Mouse (Mus musculus) limb, embryonic 12.5 days (tissue): Measurements from ENCODE around the gene Ash1l. TPM values are rescaled to one million over a fixed set of nuclear protein-coding genes. Genes with fewer than 3 reads are reported as not detected.
A peak's percentile ranks its signal among the peaks of the same experiment; 100 is the strongest.
"Not testable (repeated sequence)": the region's sequence is repeated elsewhere in the genome, so short reads cannot be mapped to it uniquely, and the experiment has no call there.

Source experiments
- ATAC-seq: fragments of 200-750 bp; cut with Nextera tagmentation; 2 replicates; pipeline ENCODE4 v1.8.0; 2017; ENCODE audit warnings: low read depth, moderate TSS enrichment; ENCODE audit not compliant: insufficient number of reproducible peaks, insufficient read depth, low FRiP score, low TSS enrichment
- H3K27ac ChIP-seq: fragments of 300-500 bp; sonication (generic); 2 replicates; pipeline ENCODE4 v1.5.1; 2016; ENCODE audit warnings: mild to moderate bottlenecking, moderate library complexity
- H3K27me3 ChIP-seq: fragments of 300-500 bp; sonication (generic); 2 replicates; pipeline ENCODE4 v1.6.1; 2016; ENCODE audit warnings: mild to moderate bottlenecking, moderate library complexity
- H3K36me3 ChIP-seq: fragments of 300-500 bp; sonication (generic); 2 replicates; pipeline ENCODE4 v1.6.1; 2016; ENCODE audit warnings: mild to moderate bottlenecking, moderate library complexity
- H3K4me1 ChIP-seq: fragments of 300-500 bp; sonication (generic); replicated peaks from 2 replicates; pipeline ENCODE4 v1.6.1; 2016
- H3K4me2 ChIP-seq: fragments of 300-500 bp; sonication (generic); 2 replicates; pipeline ENCODE4 v1.6.1; 2016; ENCODE audit warnings: mild to moderate bottlenecking, moderate library complexity
- H3K4me3 ChIP-seq: fragments of 300-500 bp; sonication (generic); replicated peaks from 2 replicates; pipeline ENCODE4 v1.5.1; 2016; ENCODE audit warnings: mild to moderate bottlenecking
- H3K9ac ChIP-seq: fragments of 300-500 bp; sonication (generic); replicated peaks from 2 replicates; pipeline ENCODE4 v1.6.1; 2016; ENCODE audit warnings: mild to moderate bottlenecking, moderate library complexity
- H3K9me3 ChIP-seq: fragments of 300-500 bp; sonication (generic); 2 replicates; pipeline ENCODE4 v1.6.1; 2016; ENCODE audit warnings: mild to moderate bottlenecking, moderate library complexity
- WGBS: fragments of 180-500 bp; shearing (Covaris S2); methylation state at CpG from one replicate; pipeline ENCODE4 v1.1.7; 2016; 5-methylcytosine and 5-hydroxymethylcytosine counted together
- polyA plus RNA-seq: library from polyadenylated mRNA; unstranded; fragments of >200 nt; fragmentation: Nextera tagmentation; extraction: Ambion mirVana; gene quantifications from 2 replicates; pipeline ENCODE4 v1.2.1, GENCODE M21; 2016

The Ash1l gene
- polyA plus RNA-seq, 1 experiment from 2014 or later: 26.1 TPM

DNA sequence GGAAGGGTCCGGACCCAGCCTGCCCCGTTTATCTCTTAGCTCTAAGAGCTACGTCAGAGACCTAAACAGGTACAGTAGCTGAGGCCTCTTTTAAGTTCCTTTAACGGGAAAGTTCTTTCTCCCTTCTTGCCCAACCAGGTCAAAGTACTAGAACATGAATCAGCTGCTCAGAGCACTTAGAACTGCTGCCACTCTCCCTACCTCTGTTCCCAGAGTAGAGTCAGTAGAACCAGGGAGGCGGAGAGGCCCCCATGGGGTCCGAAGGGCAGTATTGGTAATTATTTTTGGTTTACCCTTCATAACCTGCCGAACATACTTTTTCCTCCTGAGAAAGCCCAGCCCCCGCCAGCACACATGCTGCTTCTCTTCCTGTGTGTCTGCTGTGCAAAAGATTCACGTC is 127.0 kb downstream of the Ash1l start:
- peaks cover 93% of the 10 kb centered on the region for H3K36me3 ChIP-seq
- WGBS: 90% methylated on average over 9 of the region's 9 CpGs
- no peaks in the 10 kb centered on the region for H3K27me3 ChIP-seq
- H3K4me1 ChIP-seq: no peaks in the 10 kb centered on the region
- H3K9me3 ChIP-seq: no peaks in the 10 kb centered on the region
- H3K4me3 ChIP-seq: no peak overlapping the region
- no peak overlapping the region for H3K9ac ChIP-seq
- no peak overlapping the region for H3K27ac ChIP-seq
- no peak overlapping the region for H3K4me2 ChIP-seq
- no peak for ATAC-seq

- H3K4me1 ChIP-seq, H3K27ac ChIP-seq, ATAC-seq, H3K9me3 ChIP-seq, H3K27me3 ChIP-seq, H3K4me3 ChIP-seq, H3K4me2 ChIP-seq, H3K9ac ChIP-seq: not testable (repeated sequence)
- H3K36me3 ChIP-seq: peaks cover 57% of the 10 kb centered on the region
These were observed 131.9 kb downstream of the Ash1l start for GRCm38 (mm10) chr3:89082287-89082686.

DNA sequence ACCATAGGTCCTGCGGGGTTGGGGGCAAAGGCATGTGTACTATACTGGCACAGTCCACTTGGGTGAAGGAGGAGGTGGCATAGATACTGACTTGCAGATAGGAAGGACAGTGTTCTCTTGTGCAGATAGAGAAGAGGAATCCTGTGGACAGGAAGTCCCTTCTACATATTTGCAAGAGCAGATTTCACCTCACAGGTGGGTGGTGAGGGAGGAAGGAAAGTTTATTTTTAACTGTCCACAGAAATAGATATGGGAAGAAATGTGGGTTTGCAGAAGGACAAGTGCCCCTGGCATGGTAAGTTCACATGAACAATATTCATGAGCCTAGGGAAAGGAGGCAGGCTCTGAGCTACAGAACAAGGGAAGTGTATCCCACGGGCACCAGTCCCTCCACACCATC is 133.7 kb downstream of the Ash1l start:
- Histone ChIP-seq H3K9ac (no peak overlapping the region), H3K4me1 (peaks cover 21% of the 10 kb centered on the region), H3K4me2 (no peak overlapping the region), H3K27me3 (peaks cover 15% of the 10 kb centered on the region), H3K4me3 (no peak overlapping the region), H3K9me3 (no peaks in the 10 kb centered on the region), H3K27ac (no peak overlapping the region), H3K36me3 (peaks cover 44% of the 10 kb centered on the region)
- WGBS: 84% methylated on average over 2 of the region's 2 CpGs
- no peak for ATAC-seq

DNA sequence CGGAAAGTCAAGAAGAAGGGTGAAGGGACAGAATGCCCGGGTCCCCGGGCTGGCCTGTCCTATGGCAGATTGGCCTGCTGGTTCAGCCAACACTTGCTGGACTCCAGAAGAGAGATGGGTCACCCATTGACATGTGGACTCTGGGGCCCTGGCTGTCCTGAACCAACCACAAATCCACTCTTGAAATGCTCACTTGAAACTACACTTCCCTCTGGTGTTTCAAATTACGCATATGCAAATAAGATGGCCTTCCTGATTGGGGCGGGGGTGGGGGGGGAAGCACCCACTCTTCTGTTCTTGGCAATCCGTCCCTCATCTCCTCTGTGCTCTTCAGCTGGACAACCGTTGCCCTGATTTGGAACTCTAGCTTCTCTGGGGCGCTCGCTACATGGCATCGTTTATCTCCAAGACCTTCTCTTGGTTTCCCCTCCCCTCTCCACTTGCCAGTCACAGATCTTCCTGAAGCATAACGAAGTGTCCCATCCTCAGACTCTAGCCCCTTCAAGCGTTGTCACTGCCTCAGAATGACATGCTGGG is 134.3 kb downstream of the Ash1l start:
- Histone ChIP-seq H3K4me1 (peaks cover 27% of the 10 kb centered on the region), H3K9ac (no peak overlapping the region), H3K9me3 (no peaks in the 10 kb centered on the region), H3K27me3 (peaks cover 17% of the 10 kb centered on the region), H3K4me2 (no peak overlapping the region), H3K27ac (no peak overlapping the region), H3K36me3 (peaks cover 38% of the 10 kb centered on the region), H3K4me3 (no peak overlapping the region)
- 83% methylated on average over 12 of the region's 12 CpGs for WGBS
- ATAC-seq: no peak

DNA sequence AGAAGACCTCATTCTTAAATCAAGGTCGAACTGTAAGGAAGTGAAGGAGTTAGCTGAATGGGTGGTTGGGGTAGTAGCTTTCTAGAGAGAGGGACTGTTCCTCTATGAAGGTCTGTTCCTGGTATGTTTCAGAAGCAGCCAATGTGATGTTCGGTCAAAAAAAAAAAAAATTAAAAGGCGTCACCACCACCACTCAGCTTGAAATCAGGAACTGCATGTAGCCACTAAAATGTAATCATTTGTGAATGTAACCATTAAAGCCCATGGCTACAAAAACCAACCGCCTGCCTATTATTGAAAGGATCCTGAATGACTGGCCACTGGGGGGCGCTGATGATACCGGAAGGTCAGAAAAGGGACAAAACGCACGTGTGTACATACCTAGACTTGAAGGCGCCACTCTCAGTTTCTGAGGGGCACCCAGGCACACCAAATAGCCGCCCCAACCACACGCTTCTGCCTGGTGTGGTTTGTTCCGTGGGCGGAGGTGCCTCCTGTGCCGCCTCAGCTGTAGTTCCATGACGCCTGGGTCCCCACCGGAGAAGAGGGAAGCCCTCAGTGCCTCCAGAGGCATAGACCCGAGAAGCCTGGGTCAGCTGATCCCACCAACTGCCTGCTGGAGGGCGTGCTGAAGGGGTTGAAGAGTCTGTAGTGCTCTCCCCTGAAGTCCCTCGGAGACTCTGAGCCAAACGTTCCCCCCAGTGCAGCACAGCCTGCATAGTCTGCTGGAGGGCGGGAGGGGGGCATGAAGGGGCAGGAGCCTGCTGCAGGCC is 137.1 kb downstream of the Ash1l start:
- H3K9me3 ChIP-seq: no peaks in the 10 kb centered on the region
- peaks cover 31% of the 10 kb centered on the region for H3K27me3 ChIP-seq
- H3K27ac ChIP-seq: peak overlapping the region; percentile 72
- peak overlapping the region; percentile 100 for H3K4me2 ChIP-seq
- peaks cover 18% of the 10 kb centered on the region for H3K36me3 ChIP-seq
- peaks cover 37% of the 10 kb centered on the region for H3K4me1 ChIP-seq
- 25% methylated on average over 21 of the region's 21 CpGs for WGBS
- peak overlapping the region; percentile 5 for H3K4me3 ChIP-seq
- ATAC-seq: no peak
- peak overlapping the region; percentile 34; the same call in 1 of the 2 replicates for H3K9ac ChIP-seq

- peak overlapping the region; percentile 65 for H3K4me3 ChIP-seq
- H3K9ac ChIP-seq: no peak overlapping the region; the same call in 1 of the 2 replicates
- peaks cover 16% of the 10 kb centered on the region for H3K36me3 ChIP-seq
- 54% methylated on average over 14 of the region's 14 CpGs for WGBS
- peaks cover 46% of the 10 kb centered on the region for H3K4me1 ChIP-seq
- H3K4me2 ChIP-seq: peak overlapping the region; percentile 100
- H3K9me3 ChIP-seq: no peaks in the 10 kb centered on the region
- peaks cover 42% of the 10 kb centered on the region for H3K27me3 ChIP-seq
- no peak for ATAC-seq
- H3K27ac ChIP-seq: no peak overlapping the region
These were observed 138.6 kb downstream of the Ash1l start for GRCm38 (mm10) chr3:89088974-89089373.

DNA sequence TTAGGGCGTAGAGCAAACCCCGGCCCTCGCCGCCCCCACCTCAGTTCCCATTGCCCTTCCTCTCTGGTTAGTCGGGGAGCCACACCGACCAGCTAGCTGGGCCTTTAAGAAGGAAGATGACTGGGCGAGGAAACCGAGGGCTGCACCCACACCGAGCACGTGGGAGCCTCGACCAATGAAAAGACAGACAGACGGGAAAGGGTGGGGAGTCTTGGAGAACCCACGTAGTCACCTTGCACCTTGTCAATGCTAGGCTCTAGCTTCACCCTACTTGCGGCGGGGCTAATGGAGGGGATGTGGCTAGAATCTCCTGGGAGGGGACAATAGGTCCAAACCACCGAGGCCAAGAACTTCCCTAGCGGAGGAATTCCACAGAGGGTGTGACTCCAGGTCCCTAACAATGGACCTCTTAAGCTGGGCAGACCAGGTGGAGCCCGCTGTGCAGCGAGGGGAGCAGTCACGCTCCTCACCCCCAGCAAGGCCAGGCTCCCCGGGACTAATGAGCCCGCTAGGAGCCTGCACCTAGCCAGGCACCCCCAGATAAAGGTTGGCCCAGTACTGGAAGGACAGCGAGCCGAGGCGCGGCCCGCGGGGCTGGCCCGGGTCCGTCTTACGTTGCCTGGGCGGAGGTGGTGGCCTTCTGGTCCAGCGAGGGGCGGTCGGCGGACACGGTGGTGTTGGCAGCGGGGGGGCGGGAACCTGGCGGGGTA is 139.6 kb downstream of the Ash1l start:
- H3K4me3 ChIP-seq: peak overlapping the region; percentile 65
- WGBS: under 1% methylated on average over 39 of the region's 40 CpGs
- H3K27me3 ChIP-seq: peaks cover 43% of the 10 kb centered on the region
- peaks cover 22% of the 10 kb centered on the region for H3K36me3 ChIP-seq
- ATAC-seq: peak; percentile 65
- peak overlapping the region; percentile 76 for H3K9ac ChIP-seq
- H3K27ac ChIP-seq: peak overlapping the region; percentile 80
- peak overlapping the region; percentile 100 for H3K4me2 ChIP-seq
- no peaks in the 10 kb centered on the region for H3K9me3 ChIP-seq
- H3K4me1 ChIP-seq: peaks cover 46% of the 10 kb centered on the region

- H3K9me3 ChIP-seq: no peaks in the 10 kb centered on the region
- H3K4me1 ChIP-seq: peaks cover 46% of the 10 kb centered on the region
- peak overlapping the region; percentile 100 for H3K4me2 ChIP-seq
- ATAC-seq: peak; percentile 58
- peak overlapping the region; percentile 65 for H3K4me3 ChIP-seq
- peak overlapping the region; percentile 80 for H3K27ac ChIP-seq
- H3K27me3 ChIP-seq: peaks cover 43% of the 10 kb centered on the region
- under 1% methylated on average over 71 of the region's 74 CpGs for WGBS
- peak overlapping the region; percentile 76 for H3K9ac ChIP-seq
- H3K36me3 ChIP-seq: peaks cover 32% of the 10 kb centered on the region
These were observed 140.6 kb downstream of the Ash1l start for GRCm38 (mm10) chr3:89090694-89091655.

GRCm38 (mm10) chr3:89091811-89092508 is 141.5 kb downstream of the Ash1l start:
- ATAC-seq: no peak
- H3K27ac ChIP-seq: no peak overlapping the region
- H3K9me3 ChIP-seq: no peaks in the 10 kb centered on the region
- 8% methylated on average over 20 of the region's 20 CpGs for WGBS
- H3K9ac ChIP-seq: peak overlapping the region; percentile 42; the same call in 1 of the 2 replicates
- H3K4me1 ChIP-seq: peaks cover 43% of the 10 kb centered on the region
- H3K36me3 ChIP-seq: peaks cover 35% of the 10 kb centered on the region
- H3K4me2 ChIP-seq: peak overlapping the region; percentile 100
- H3K27me3 ChIP-seq: peaks cover 43% of the 10 kb centered on the region
- peak overlapping the region; percentile 65 for H3K4me3 ChIP-seq

GRCm38 (mm10) chr3:89092509-89093090 is 142.2 kb downstream of the Ash1l start:
- Histone ChIP-seq H3K9me3 (no peaks in the 10 kb centered on the region), H3K9ac (peak overlapping the region; percentile 44), H3K4me1 (peaks cover 38% of the 10 kb centered on the region), H3K36me3 (peaks cover 42% of the 10 kb centered on the region), H3K4me2 (peak overlapping the region; percentile 100), H3K27me3 (peaks cover 43% of the 10 kb centered on the region), H3K27ac (no peak overlapping the region), H3K4me3 (peak overlapping the region; percentile 65)
- no peak for ATAC-seq
- WGBS: 20% methylated on average over 11 of the region's 11 CpGs
